Comparison of ENCODE assay signal across 16 mouse cellular contexts in the genomic region with DNA sequence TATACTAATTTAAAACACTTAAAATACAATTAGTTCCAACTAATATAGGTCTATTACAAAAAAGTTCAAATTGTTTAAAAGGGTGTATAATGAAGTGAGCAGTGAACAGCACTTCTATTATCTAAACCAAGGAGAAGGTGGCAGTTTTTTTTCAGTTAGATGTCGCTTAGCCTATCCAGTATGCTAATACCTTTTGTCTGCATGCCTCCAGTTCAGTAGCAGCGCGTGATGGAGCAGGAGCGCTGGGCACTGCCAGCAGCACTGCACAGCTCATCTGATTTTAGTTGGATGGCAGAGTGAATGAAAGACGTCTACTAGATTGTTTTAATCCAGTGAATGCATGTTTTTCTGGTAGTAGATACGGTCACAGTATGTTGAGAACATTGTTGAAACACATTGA. TPM values are rescaled to one million over a fixed set of nuclear protein-coding genes. Genes with fewer than 3 reads are reported as not detected.
DNase-seq lines count a peak whose midpoint lies in the region; ATAC-seq and TF ChIP-seq lines count a peak whose summit lies in the region.
"Had no signal": no experiment of that assay in that cellular context is flagged by ENCODE, and none has a peak within 500 bp of the region (broad histone marks: within the 10 kb centered on the region; RNA-seq: fewer than 3 reads in every experiment).

No protein-coding gene starts in this region.

- H3K4me2 ChIP-seq in forebrain, embryonic 11.5 days (ENCODE audit: low read depth, low read length, severe bottlenecking): no peak overlapping the region
- H3K4me2 ChIP-seq in hindbrain, embryonic 14.5 days (replicated peaks): 0 out of 2 replicates have a peak overlapping the region, but pooled peaks have one; percentile 19
- H3K4me2 ChIP-seq in midbrain, postnatal 0 days (ENCODE audit: low read depth, low read length, poor library complexity, severe bottlenecking): no peak overlapping the region
- H3K4me2 ChIP-seq: embryonic facial prominence, embryonic 12.5 days had no signal

- no peaks in the 10 kb centered on the region for H3K9me3 ChIP-seq in forebrain, embryonic 11.5 days (ENCODE audit: control insufficient read depth, low read length)
- no peaks in the 10 kb centered on the region for H3K9me3 ChIP-seq in hindbrain, embryonic 14.5 days (ENCODE audit: control insufficient read depth, low read length)
- H3K9me3 ChIP-seq in midbrain, postnatal 0 days (ENCODE audit: low read length): no peaks in the 10 kb centered on the region
- H3K9me3 ChIP-seq: embryonic facial prominence, embryonic 12.5 days; G1E had no signal

- no peak for TF ChIP-seq EP300 in heart, adult 2 months (IDR thresholded peaks at IDR 0.05; ENCODE audit: insufficient read depth, low read depth, low read length)

- H3K27ac ChIP-seq in forebrain, embryonic 11.5 days (ENCODE audit: low read depth, low read length): 0 out of 2 replicates have a peak overlapping the region, but pooled peaks have one; percentile 14
- peak overlapping the region; percentile 59; the same call in 1 of the 2 replicates for H3K27ac ChIP-seq in hindbrain, embryonic 14.5 days
- no peak overlapping the region for H3K27ac ChIP-seq in midbrain, postnatal 0 days (ENCODE audit: low read depth, low read length)
- H3K27ac ChIP-seq in heart, adult 2 months: no peak overlapping the region
- H3K27ac ChIP-seq: embryonic facial prominence, embryonic 12.5 days; stomach, postnatal 0 days had no signal

- H3K79me2 ChIP-seq in heart, adult 2 months (replicated peaks; ENCODE audit: control insufficient read depth, insufficient read depth, low read length): peaks cover 4% of the 10 kb centered on the region

- no peak overlapping the region for H3K4me3 ChIP-seq in forebrain, embryonic 11.5 days (ENCODE audit: low read depth, low read length)
- H3K4me3 ChIP-seq in hindbrain, embryonic 14.5 days (replicated peaks; ENCODE audit: low read length): no peak overlapping the region
- H3K4me3 ChIP-seq in midbrain, postnatal 0 days (ENCODE audit: low read depth, low read length): no peak overlapping the region
- no peak overlapping the region for H3K4me3 ChIP-seq in heart, adult 2 months
- H3K4me3 ChIP-seq: embryonic facial prominence, embryonic 12.5 days had no signal

- intact Hi-C loops in heart, adult 2 months (cut with DNase I): no loop called here

- H3K9ac ChIP-seq in forebrain, embryonic 11.5 days (ENCODE audit: low read length): no peak overlapping the region
- H3K9ac ChIP-seq in hindbrain, embryonic 14.5 days: peak overlapping the region; percentile 39; the same call in 1 of the 2 replicates
- no peak overlapping the region for H3K9ac ChIP-seq in midbrain, postnatal 0 days (replicated peaks; ENCODE audit: low read length, poor library complexity, severe bottlenecking)
- H3K9ac ChIP-seq in heart, adult 2 months (ENCODE audit: low read depth, low read length): no peak overlapping the region

- 33% methylated on average over 6 of the region's 6 CpGs for WGBS in forebrain, embryonic 11.5 days
- 14% methylated on average over 6 of the region's 6 CpGs for WGBS in hindbrain, embryonic 14.5 days
- WGBS in midbrain, postnatal 0 days: 10% methylated on average over 6 of the region's 6 CpGs
- WGBS in heart, adult 2 months: 59% methylated on average over 6 of the region's 6 CpGs

- peak; percentile 86 for ATAC-seq in frontal cortex, adult (ENCODE audit: low TSS enrichment)
- peak; percentile 73 for ATAC-seq in forebrain, embryonic 11.5 days (replicated peaks; ENCODE audit: low FRiP score)
- ATAC-seq in hindbrain, embryonic 14.5 days (ENCODE audit: low FRiP score): peak; percentile 68; the same call in 1 of the 2 replicates
- no peak for ATAC-seq in midbrain, postnatal 0 days (ENCODE audit: low FRiP score)
- no peak for ATAC-seq in erythroblast, adult 5-6 weeks (replicated peaks; ENCODE audit: low FRiP score, poor library complexity, severe bottlenecking)

- no peak for TF ChIP-seq POLR2A in heart, adult 2 months (IDR thresholded peaks at IDR 0.05; ENCODE audit: insufficient read depth, low read depth, low read length)

- no peaks in the 10 kb centered on the region for H3K27me3 ChIP-seq in forebrain, embryonic 11.5 days (ENCODE audit: control insufficient read depth, insufficient read depth, low read length)
- H3K27me3 ChIP-seq in hindbrain, embryonic 14.5 days (ENCODE audit: control insufficient read depth, insufficient read depth, low read length): no peaks in the 10 kb centered on the region
- H3K27me3 ChIP-seq in midbrain, postnatal 0 days (ENCODE audit: insufficient read depth, low read length): no peaks in the 10 kb centered on the region
- no peaks in the 10 kb centered on the region for H3K27me3 ChIP-seq in heart, adult 2 months (ENCODE audit: control insufficient read depth, insufficient read depth, low read length)
- H3K27me3 ChIP-seq: embryonic facial prominence, embryonic 12.5 days had no signal

- H3K4me1 ChIP-seq in forebrain, embryonic 11.5 days (replicated peaks; ENCODE audit: control insufficient read depth, insufficient read depth, low read length): no peaks in the 10 kb centered on the region
- peaks cover 17% of the 10 kb centered on the region for H3K4me1 ChIP-seq in hindbrain, embryonic 14.5 days (replicated peaks; ENCODE audit: control insufficient read depth, insufficient read depth, low read length)
- no peaks in the 10 kb centered on the region; the same call in 1 of the 2 replicates for H3K4me1 ChIP-seq in midbrain, postnatal 0 days (ENCODE audit: insufficient read depth, low read length)
- peaks cover 3% of the 10 kb centered on the region for H3K4me1 ChIP-seq in heart, adult 2 months (ENCODE audit: control insufficient read depth, insufficient read depth, low read length)
- H3K4me1 ChIP-seq: embryonic facial prominence, embryonic 12.5 days had no signal

- no peak for DNase-seq in frontal cortex, postnatal 36 days (ENCODE audit: low spot score in 2 of 2)
- DNase-seq in forebrain, embryonic 11.5 days (ENCODE audit: low spot score): no peak
- no peak for DNase-seq in hindbrain, embryonic 14.5 days (ENCODE audit: low spot score)
- DNase-seq in midbrain, postnatal 0 days (ENCODE audit: low spot score): peak; percentile 6
- DNase-seq in urinary bladder, postnatal 10 days (ENCODE audit: low spot score): no peak
- no peak for DNase-seq in heart, adult 2 months
- DNase-seq: cerebellum, adult 9-11 months; heart, postnatal 14 days; kidney, adult 2 months; lung, adult 18-20 months; thymus, postnatal 4 days had no signal

- no peaks in the 10 kb centered on the region for H3K36me3 ChIP-seq in forebrain, embryonic 11.5 days (ENCODE audit: control insufficient read depth, insufficient read depth, low read length)
- no peaks in the 10 kb centered on the region for H3K36me3 ChIP-seq in hindbrain, embryonic 14.5 days (replicated peaks; ENCODE audit: control insufficient read depth, insufficient read depth)
- no peaks in the 10 kb centered on the region for H3K36me3 ChIP-seq in midbrain, postnatal 0 days (ENCODE audit: insufficient read depth, low read length)
- no peaks in the 10 kb centered on the region for H3K36me3 ChIP-seq in heart, adult 2 months (ENCODE audit: control insufficient read depth, insufficient read depth, low read length)
- H3K36me3 ChIP-seq: embryonic facial prominence, embryonic 12.5 days had no signal

- TF ChIP-seq CTCF in midbrain, postnatal 0 days (IDR thresholded peaks at IDR 0.05): no peak
- TF ChIP-seq CTCF in heart, adult 2 months (IDR thresholded peaks at IDR 0.05): no peak

RNA-seq across cellular contexts. Expression of gene Bmpr2, which starts 25.8 kb away (rescaled TPM):
- 11.7 and 12.3 TPM in 2 replicates for polyA plus RNA-seq in forebrain, embryonic 11.5 days (2014; fragmentation: Nextera tagmentation; extraction: Ambion mirVana)
- 18.4 and 18.9 TPM in 2 replicates for polyA plus RNA-seq in hindbrain, embryonic 14.5 days (2014; fragmentation: Nextera tagmentation; extraction: Ambion mirVana)
- total RNA-seq in midbrain, postnatal 0 days (2014; rRNA removed): 65.2 and 83.9 TPM in 2 replicates
- 6.9 and 8.8 TPM in 2 replicates for polyA plus RNA-seq in midbrain, postnatal 0 days (2015; fragmentation: Nextera tagmentation; extraction: Ambion mirVana)
- total RNA-seq in erythroblast, adult 5-6 weeks (2015; ENCODE audit: low replicate concordance): 5.4 and 7.9 TPM in 2 replicates
- 2.0 and 8.4 TPM in 2 replicates for total RNA-seq in erythroblast, adult 5-6 weeks (2017; ENCODE audit: low replicate concordance)
- total RNA-seq in heart, adult 2 months (2021): 10 to 100 TPM; 40.4 to 45.4 TPM
- 8.2 and 20.4 TPM in 2 replicates for polyA plus RNA-seq in heart, adult 2 months (2012; rRNA removed)

Comparison
In these comparisons a context has a peak if more than half of its experiments do, and no peak if none do; other contexts are left out.
1. ATAC-seq: peak in frontal cortex, adult (single experiment), forebrain, embryonic 11.5 days (single experiment) and hindbrain, embryonic 14.5 days (single experiment); none in midbrain, postnatal 0 days (single experiment) and erythroblast, adult 5-6 weeks (single experiment).
2. H3K27ac ChIP-seq: peak in forebrain, embryonic 11.5 days (single experiment) and hindbrain, embryonic 14.5 days (single experiment); none in midbrain, postnatal 0 days (single experiment) and heart, adult 2 months (single experiment).